ENCODE assay signal across 8 mouse cellular contexts in genomic region chr10:86933180-86933695, GRCm38 (mm10).
A peak's percentile ranks its signal among the peaks of the same experiment; 100 is the strongest.
DNase-seq lines count a peak whose midpoint lies in the region; ATAC-seq and TF ChIP-seq lines count a peak whose summit lies in the region.

No protein-coding gene starts in this region.

- H3K27ac ChIP-seq in heart, adult 2 months: no peak overlapping the region
- no peak overlapping the region for H3K27ac ChIP-seq in heart, embryonic 10.5 days
- 0 out of 2 replicates have a peak overlapping the region, but pooled peaks have one; percentile 1 for H3K27ac ChIP-seq in bone marrow macrophage, adult 2 months (ENCODE audit: insufficient read depth, low read depth, low read length)
- H3K27ac ChIP-seq in hindbrain, embryonic 13.5 days: no peak overlapping the region

- TF ChIP-seq POLR2A in heart, adult 2 months (IDR thresholded peaks at IDR 0.05; ENCODE audit: insufficient read depth, low read depth, low read length): no peak
- TF ChIP-seq POLR2A in bone marrow macrophage, adult 2 months (IDR thresholded peaks at IDR 0.05; ENCODE audit: borderline replicate concordance, low read depth, low read length): no peak

- TF ChIP-seq EP300 in heart, adult 2 months (IDR thresholded peaks at IDR 0.05; ENCODE audit: insufficient read depth, low read depth, low read length): no peak

- no peaks in the 10 kb centered on the region for H3K9me3 ChIP-seq in heart, embryonic 10.5 days
- H3K9me3 ChIP-seq in hindbrain, embryonic 13.5 days: no peaks in the 10 kb centered on the region

- ATAC-seq in hindbrain, embryonic 13.5 days (ENCODE audit: low FRiP score): no peak

- peak; percentile 26 to 48 for DNase-seq in heart, adult 2 months
- no peak for DNase-seq in heart, embryonic 10.5 days (ENCODE audit: low spot score)
- peak; percentile 5 for DNase-seq in kidney, adult 9 months
- DNase-seq in natural killer cell, adult 2 months (ENCODE audit: low spot score in 2 of 2): peak; percentile 14 to 62
- DNase-seq in right cerebral cortex, postnatal 4 days: no peak
- DNase-seq in adrenal gland, postnatal 25 days: no peak

- H3K9ac ChIP-seq in heart, adult 2 months (ENCODE audit: low read depth, low read length): no peak overlapping the region
- H3K9ac ChIP-seq in hindbrain, embryonic 13.5 days: no peak overlapping the region

- no peaks in the 10 kb centered on the region for H3K27me3 ChIP-seq in heart, adult 2 months (ENCODE audit: control insufficient read depth, insufficient read depth, low read length)
- no peaks in the 10 kb centered on the region for H3K27me3 ChIP-seq in heart, embryonic 10.5 days (ENCODE audit: insufficient read depth, poor library complexity, severe bottlenecking)
- H3K27me3 ChIP-seq in hindbrain, embryonic 13.5 days: no peaks in the 10 kb centered on the region

- H3K4me1 ChIP-seq in heart, adult 2 months (ENCODE audit: control insufficient read depth, insufficient read depth, low read length): no peaks in the 10 kb centered on the region
- peaks cover 15% of the 10 kb centered on the region for H3K4me1 ChIP-seq in heart, embryonic 10.5 days
- H3K4me1 ChIP-seq in bone marrow macrophage, adult 2 months (ENCODE audit: control insufficient read depth, insufficient read depth, low read length): peaks cover 15% of the 10 kb centered on the region
- H3K4me1 ChIP-seq in hindbrain, embryonic 13.5 days (replicated peaks): peaks cover 9% of the 10 kb centered on the region

- no peak overlapping the region for H3K4me3 ChIP-seq in heart, adult 2 months
- H3K4me3 ChIP-seq in heart, embryonic 10.5 days: no peak overlapping the region
- H3K4me3 ChIP-seq in bone marrow macrophage, adult 2 months (ENCODE audit: insufficient read depth, low read length): no peak overlapping the region
- H3K4me3 ChIP-seq in hindbrain, embryonic 13.5 days: no peak overlapping the region

- TF ChIP-seq CTCF in heart, adult 2 months (IDR thresholded peaks at IDR 0.05): no peak
- TF ChIP-seq CTCF in bone marrow macrophage, adult 2 months (IDR thresholded peaks at IDR 0.05; ENCODE audit: low read depth, low read length): no peak

- intact Hi-C loops in heart, adult 2 months (cut with DNase I): no loop called here

- 59% methylated on average over 9 of the region's 9 CpGs for WGBS in heart, adult 2 months
- 82% methylated on average over 9 of the region's 9 CpGs for WGBS in heart, embryonic 10.5 days
- WGBS in hindbrain, embryonic 13.5 days: 81% methylated on average over 9 of the region's 9 CpGs

- H3K79me2 ChIP-seq in heart, adult 2 months (replicated peaks; ENCODE audit: control insufficient read depth, insufficient read depth, low read length): no peaks in the 10 kb centered on the region

- H3K4me2 ChIP-seq in hindbrain, embryonic 13.5 days: no peak overlapping the region

- H3K36me3 ChIP-seq in heart, adult 2 months (ENCODE audit: control insufficient read depth, insufficient read depth, low read length): no peaks in the 10 kb centered on the region
- no peaks in the 10 kb centered on the region for H3K36me3 ChIP-seq in heart, embryonic 10.5 days
- H3K36me3 ChIP-seq in hindbrain, embryonic 13.5 days: no peaks in the 10 kb centered on the region

Comparison
In these comparisons a context has a peak if more than half of its experiments do, and no peak if none do; other contexts are left out.
1. DNase-seq: peak in heart, adult 2 months (2 of 2), kidney, adult 9 months (single experiment) and natural killer cell, adult 2 months (2 of 2); none in heart, embryonic 10.5 days (single experiment), right cerebral cortex, postnatal 4 days (single experiment) and adrenal gland, postnatal 25 days (single experiment).